In genomic region chr10:69104883-69105225, GRCm38 (mm10) we compare ENCODE assay signal across 28 mouse cellular contexts. TPM values are rescaled to one million over a fixed set of nuclear protein-coding genes. Genes with fewer than 3 reads are reported as not detected.
A peak's percentile ranks its signal among the peaks of the same experiment; 100 is the strongest.
DNase-seq lines count a peak whose midpoint lies in the region; ATAC-seq and TF ChIP-seq lines count a peak whose summit lies in the region.
"Had no signal": no experiment of that assay in that cellular context is flagged by ENCODE, and none has a peak within 500 bp of the region (broad histone marks: within the 10 kb centered on the region; RNA-seq: fewer than 3 reads in every experiment).

No protein-coding gene starts in this region.

- no peak for DNase-seq in heart, postnatal 0 days (ENCODE audit: low spot score)
- DNase-seq in heart, adult 11 months: no peak
- DNase-seq in lung, embryonic 14.5 days: peak; percentile 75
- no peak for DNase-seq in lung, postnatal 14 days
- no peak for DNase-seq in brain, embryonic 14.5 days (ENCODE audit: low read depth)
- DNase-seq in yolk sac, embryonic 10.5 days (ENCODE audit: low spot score): no peak
- DNase-seq: adrenal gland, adult 2 months; adrenal gland, postnatal 36 days; cerebellum, adult 2 months; cerebellum, postnatal 14 days; gastrocnemius, postnatal 25 days; heart, adult 2 months; heart, postnatal 36 days; kidney, postnatal 10 days; layer of hippocampus, postnatal 36 days; lung, postnatal 10 days; thymus, adult 18-20 months; thymus, postnatal 25 days had no signal

- no peak overlapping the region for H3K4me3 ChIP-seq in heart, postnatal 0 days (ENCODE audit: low read depth, low read length)
- H3K4me3 ChIP-seq in lung, embryonic 14.5 days (ENCODE audit: low read depth, low read length): no peak overlapping the region
- no peak overlapping the region for H3K4me3 ChIP-seq in stomach, embryonic 15.5 days (replicated peaks)
- H3K4me3 ChIP-seq: forebrain, embryonic 15.5 days; heart, adult 2 months; hindbrain, embryonic 12.5 days; limb, embryonic 12.5 days; midbrain, embryonic 13.5 days had no signal

- H3K9me3 ChIP-seq in heart, postnatal 0 days (replicated peaks; ENCODE audit: control insufficient read depth, low read length): no peaks in the 10 kb centered on the region
- no peaks in the 10 kb centered on the region for H3K9me3 ChIP-seq in lung, embryonic 14.5 days (ENCODE audit: low read depth, low read length)
- H3K9me3 ChIP-seq in stomach, embryonic 15.5 days: no peaks in the 10 kb centered on the region
- H3K9me3 ChIP-seq: forebrain, embryonic 15.5 days; hindbrain, embryonic 12.5 days; limb, embryonic 12.5 days; midbrain, embryonic 13.5 days had no signal

- peak overlapping the region; percentile 4; the same call in 1 of the 2 replicates for H3K4me2 ChIP-seq in heart, postnatal 0 days (ENCODE audit: low read depth, low read length)
- no peak overlapping the region for H3K4me2 ChIP-seq in lung, embryonic 14.5 days
- H3K4me2 ChIP-seq in stomach, embryonic 15.5 days: peak overlapping the region; percentile 6; the same call in 1 of the 2 replicates
- H3K4me2 ChIP-seq: forebrain, embryonic 15.5 days; hindbrain, embryonic 12.5 days; limb, embryonic 12.5 days; midbrain, embryonic 13.5 days had no signal

- peak; percentile 22; the same call in 1 of the 2 replicates for TF ChIP-seq CTCF in heart, postnatal 0 days (IDR thresholded peaks at IDR 0.05; ENCODE audit: low read depth)
- TF ChIP-seq CTCF in lung, embryonic 14.5 days (IDR thresholded peaks at IDR 0.05; ENCODE audit: low read depth): peak; percentile 30
- TF ChIP-seq CTCF in brain, embryonic 14.5 days (IDR thresholded peaks at IDR 0.05; ENCODE audit: borderline replicate concordance, extremely low read depth, insufficient read depth, insufficient read length): peak; percentile 14; the same call in 1 of the 2 replicates

- H3K27ac ChIP-seq in heart, postnatal 0 days (ENCODE audit: low read depth): no peak overlapping the region
- 0 out of 2 replicates have a peak overlapping the region, but pooled peaks have one; percentile 20 for H3K27ac ChIP-seq in lung, embryonic 14.5 days (ENCODE audit: low read depth)
- H3K27ac ChIP-seq in stomach, embryonic 15.5 days: peak overlapping the region; percentile 75
- H3K27ac ChIP-seq: forebrain, embryonic 15.5 days; heart, adult 2 months; hindbrain, embryonic 12.5 days; hindbrain, postnatal 0 days; limb, embryonic 12.5 days; liver, embryonic 14.5 days; midbrain, embryonic 13.5 days had no signal

- no peak for TF ChIP-seq POLR2A in brain, embryonic 14.5 days (IDR thresholded peaks at IDR 0.05; ENCODE audit: borderline replicate concordance, extremely low read depth, insufficient read depth, insufficient read length, poor library complexity, severe bottlenecking)

- ATAC-seq in heart, postnatal 0 days (ENCODE audit: insufficient read depth, low read depth): peak; percentile 40; the same call in 1 of the 2 replicates
- ATAC-seq in lung, embryonic 14.5 days (ENCODE audit: insufficient read depth): peak; percentile 45
- no peak; the same call in 1 of the 2 replicates for ATAC-seq in stomach, embryonic 15.5 days (ENCODE audit: insufficient read depth, low FRiP score, low read depth)
- ATAC-seq: activated CD4-positive, CD25-positive, alpha-beta regulatory T cell, adult 4 months; CD4-positive, CD25-positive, alpha-beta regulatory T cell, adult 4 months; forebrain, embryonic 15.5 days; hindbrain, postnatal 0 days; intestine, embryonic 16.5 days; midbrain, embryonic 13.5 days had no signal

- peaks cover 10% of the 10 kb centered on the region for H3K4me1 ChIP-seq in heart, postnatal 0 days (ENCODE audit: control insufficient read depth, insufficient read depth)
- peaks cover 9% of the 10 kb centered on the region; the same call in 1 of the 2 replicates for H3K4me1 ChIP-seq in lung, embryonic 14.5 days (ENCODE audit: insufficient read depth)
- peaks cover 6% of the 10 kb centered on the region; the same call in 1 of the 2 replicates for H3K4me1 ChIP-seq in stomach, embryonic 15.5 days
- H3K4me1 ChIP-seq: forebrain, embryonic 15.5 days had no signal

- TF ChIP-seq EP300 in heart, postnatal 0 days (IDR thresholded peaks at IDR 0.05; ENCODE audit: low read depth): no peak

- WGBS in heart, postnatal 0 days: 29% methylated on average over 9 of the region's 9 CpGs
- 31% methylated on average over 9 of the region's 9 CpGs for WGBS in lung, embryonic 14.5 days
- WGBS in stomach, embryonic 15.5 days: 51% methylated on average over 9 of the region's 9 CpGs

- H3K9ac ChIP-seq in heart, postnatal 0 days (replicated peaks; ENCODE audit: low read depth, low read length): no peak overlapping the region; the same call in 1 of the 2 replicates
- H3K9ac ChIP-seq in lung, embryonic 14.5 days: no peak overlapping the region
- no peak overlapping the region for H3K9ac ChIP-seq in stomach, embryonic 15.5 days
- H3K9ac ChIP-seq: forebrain, embryonic 15.5 days; hindbrain, embryonic 12.5 days; limb, embryonic 12.5 days; liver, embryonic 14.5 days; midbrain, embryonic 13.5 days had no signal

- H3K36me3 ChIP-seq in heart, postnatal 0 days (replicated peaks; ENCODE audit: control insufficient read depth, insufficient read depth, low read length): no peaks in the 10 kb centered on the region
- no peaks in the 10 kb centered on the region for H3K36me3 ChIP-seq in lung, embryonic 14.5 days (ENCODE audit: insufficient read depth)
- H3K36me3 ChIP-seq in stomach, embryonic 15.5 days: no peaks in the 10 kb centered on the region
- H3K36me3 ChIP-seq: forebrain, embryonic 15.5 days; hindbrain, embryonic 12.5 days; limb, embryonic 12.5 days; midbrain, embryonic 13.5 days had no signal

- no peaks in the 10 kb centered on the region for H3K27me3 ChIP-seq in heart, postnatal 0 days (ENCODE audit: control insufficient read depth, insufficient read depth, low read length)
- H3K27me3 ChIP-seq in lung, embryonic 14.5 days (ENCODE audit: insufficient read depth, low read length): no peaks in the 10 kb centered on the region
- no peaks in the 10 kb centered on the region for H3K27me3 ChIP-seq in stomach, embryonic 15.5 days (replicated peaks)
- H3K27me3 ChIP-seq: forebrain, embryonic 15.5 days; hindbrain, embryonic 12.5 days; limb, embryonic 12.5 days; midbrain, embryonic 13.5 days had no signal

RNA-seq across cellular contexts. Expression of gene Rhobtb1, which starts 46.4 kb away (rescaled TPM):
- 29.9 and 49.4 TPM in 2 replicates for total RNA-seq in heart, postnatal 0 days (2014; rRNA removed; ENCODE audit: low replicate concordance)
- 30.7 and 38.4 TPM in 2 replicates for polyA plus RNA-seq in heart, postnatal 0 days (2015; fragmentation: Nextera tagmentation; extraction: Ambion mirVana)
- polyA plus RNA-seq in lung, embryonic 14.5 days (2014; fragmentation: Nextera tagmentation; extraction: Ambion mirVana): 19.4 and 20.1 TPM in 2 replicates
- polyA plus RNA-seq in brain, embryonic 14.5 days (2012; rRNA removed): 8.0 and 11.7 TPM in 2 replicates
- 28.6 and 33.0 TPM in 2 replicates for polyA plus RNA-seq in stomach, embryonic 15.5 days (2015; fragmentation: Nextera tagmentation; extraction: Ambion mirVana)
- polyA plus RNA-seq: activated CD4-positive, CD25-positive, alpha-beta regulatory T cell, adult 4 months; CD4-positive, CD25-positive, alpha-beta regulatory T cell, adult 4 months had no signal
